Mouse (Mus musculus): ENCODE results near the gene 1700003E16Rik.

The 1700003E16Rik gene

GRCm38 (mm10) chr6:83159456-83159855 is 3.3 kb downstream of the 1700003E16Rik start:
- peak; percentile 81 for DNase-seq (ENCODE audit: low read depth)

GRCm38 (mm10) chr6:83161442-83161841 is 5.2 kb downstream of the 1700003E16Rik start:
- DNase-seq (ENCODE audit: low read depth) = peak; percentile 34

- DNase-seq (ENCODE audit: low read depth) = peak; percentile 38
Observed at GRCm38 (mm10) chr6:83161921-83162641, 5.9 kb downstream of the 1700003E16Rik start.

- DNase-seq (ENCODE audit: low read depth) = peak; percentile 81
Observed at GRCm38 (mm10) chr6:83162701-83163100, 6.5 kb downstream of the 1700003E16Rik start.

- DNase-seq (ENCODE audit: low read depth) = no peak
Observed at GRCm38 (mm10) chr6:83165026-83165606, 8.9 kb downstream of the 1700003E16Rik start.

DNA sequence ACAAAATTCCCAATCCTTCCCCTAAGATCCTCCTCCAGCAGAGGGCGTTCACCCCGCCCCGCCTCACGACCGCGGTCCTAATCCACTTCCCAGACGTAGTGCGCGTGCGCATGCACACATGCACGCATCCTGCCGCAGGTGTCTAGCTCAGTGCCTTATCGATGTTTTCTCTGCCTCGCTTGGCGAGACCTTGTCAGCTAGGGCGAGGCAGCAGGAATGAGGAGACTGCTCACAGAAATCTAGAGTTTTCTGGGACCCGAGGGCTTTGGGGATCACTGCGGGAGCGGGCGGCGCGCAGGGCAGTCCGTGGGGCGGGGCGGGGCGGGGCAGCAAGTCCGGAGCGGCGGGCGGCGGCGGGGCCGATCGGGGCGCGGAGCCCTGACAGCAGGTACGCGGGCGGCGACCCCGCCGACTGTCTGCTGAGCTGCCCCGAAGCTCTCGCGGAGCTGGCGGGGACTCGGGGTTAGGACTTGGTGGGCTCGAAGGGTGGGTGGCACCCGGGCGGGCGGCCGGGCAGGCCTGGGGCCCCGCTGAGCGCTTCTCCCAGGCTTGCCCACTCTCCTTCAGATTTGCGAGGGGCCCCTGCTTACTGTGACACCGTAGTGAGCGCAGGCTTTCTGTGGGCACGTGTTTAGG is 9.5 kb downstream of the 1700003E16Rik start, which contains the start of gene Dctn1:
Gene Dctn1 (plus strand): TSS at position 314 of the 636 bp plus-strand sequence.
- peak; percentile 98 for DNase-seq (ENCODE audit: low read depth)

DNA sequence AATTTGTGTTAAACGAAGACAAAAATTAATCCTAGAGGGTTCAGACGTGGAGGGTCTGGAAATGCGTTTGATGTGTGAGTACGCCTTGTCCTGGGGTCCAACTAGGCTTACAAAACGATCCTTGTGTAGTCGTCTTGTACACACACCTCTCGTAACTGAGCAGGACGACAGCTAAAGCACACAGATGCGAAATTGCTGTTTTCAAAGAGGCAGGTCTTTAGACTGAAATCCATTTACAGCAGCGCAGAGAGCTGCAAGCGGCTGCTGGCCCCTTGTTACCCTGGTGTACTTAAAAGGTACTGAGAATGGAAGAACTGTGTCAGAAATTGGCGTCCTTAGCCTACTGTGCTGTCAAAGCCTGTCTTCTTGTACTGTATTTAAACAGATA is 10.0 kb downstream of the 1700003E16Rik start:
- peak; percentile 70 for DNase-seq (ENCODE audit: low read depth)

DNA sequence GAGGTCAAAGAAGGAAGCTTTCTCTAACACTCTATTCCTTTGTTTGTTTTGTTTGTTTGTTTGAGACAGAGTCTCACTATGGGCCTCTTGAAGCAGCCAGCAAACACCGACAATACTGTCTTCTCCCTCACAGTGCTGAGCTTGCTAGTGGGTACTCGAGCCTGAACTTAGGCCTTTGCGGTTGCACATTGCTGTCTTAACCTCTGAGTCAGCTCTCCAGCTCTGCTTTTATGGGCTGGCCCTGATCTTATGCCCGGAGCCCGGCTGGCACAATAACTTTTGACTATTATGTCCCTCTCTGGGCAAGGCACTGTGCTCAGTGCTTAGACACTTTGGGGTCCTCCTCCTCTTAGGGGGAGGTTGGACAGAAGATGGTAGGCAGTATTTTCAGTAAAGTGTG is 13.7 kb downstream of the 1700003E16Rik start:
- DNase-seq (ENCODE audit: low read depth) = no peak

DNA sequence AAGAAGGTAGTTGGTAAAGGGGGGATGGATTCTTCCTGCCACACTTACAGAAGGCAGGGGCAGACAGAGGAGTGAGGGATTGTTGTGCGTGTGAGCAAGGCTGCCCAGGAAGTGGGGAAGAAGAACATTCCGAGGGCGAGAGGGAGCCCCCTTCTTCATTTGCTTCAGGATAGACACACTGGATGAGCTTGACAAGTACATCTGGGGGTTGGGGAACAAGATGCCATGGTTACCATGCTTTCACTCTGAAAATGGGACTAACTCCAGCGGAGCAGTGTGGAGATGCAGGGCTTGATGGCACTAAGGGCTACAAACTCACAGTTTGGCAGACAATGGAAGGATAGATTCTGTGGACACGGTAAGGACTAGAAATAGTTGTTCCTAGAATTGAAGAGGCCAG is 14.9 kb downstream of the 1700003E16Rik start:
- no peak for DNase-seq (ENCODE audit: low read depth)

- DNase-seq (ENCODE audit: low read depth) = no peak
Observed at GRCm38 (mm10) chr6:83172240-83172920, 16.2 kb downstream of the 1700003E16Rik start.

DNA sequence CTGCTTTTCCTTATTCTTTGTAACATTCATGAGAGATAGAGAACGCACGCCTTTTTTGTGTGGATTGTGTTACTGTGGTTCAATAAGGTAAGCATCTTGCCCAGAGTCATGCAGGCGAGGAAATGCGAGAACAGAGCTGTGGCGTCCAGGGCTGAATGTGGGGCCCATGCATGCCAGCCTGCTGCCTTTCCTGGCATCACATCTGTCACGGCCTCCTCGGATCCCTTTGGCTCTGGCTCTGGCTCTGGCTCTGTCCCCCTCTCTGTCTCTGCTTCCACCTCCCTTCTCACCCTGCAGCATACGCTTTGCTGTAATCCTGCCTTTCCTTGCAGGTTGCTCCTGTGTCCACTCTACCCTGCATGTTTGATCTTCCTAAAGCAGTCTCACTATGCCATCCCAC is 19.8 kb downstream of the 1700003E16Rik start:
- DNase-seq (ENCODE audit: low read depth) = no peak

DNA sequence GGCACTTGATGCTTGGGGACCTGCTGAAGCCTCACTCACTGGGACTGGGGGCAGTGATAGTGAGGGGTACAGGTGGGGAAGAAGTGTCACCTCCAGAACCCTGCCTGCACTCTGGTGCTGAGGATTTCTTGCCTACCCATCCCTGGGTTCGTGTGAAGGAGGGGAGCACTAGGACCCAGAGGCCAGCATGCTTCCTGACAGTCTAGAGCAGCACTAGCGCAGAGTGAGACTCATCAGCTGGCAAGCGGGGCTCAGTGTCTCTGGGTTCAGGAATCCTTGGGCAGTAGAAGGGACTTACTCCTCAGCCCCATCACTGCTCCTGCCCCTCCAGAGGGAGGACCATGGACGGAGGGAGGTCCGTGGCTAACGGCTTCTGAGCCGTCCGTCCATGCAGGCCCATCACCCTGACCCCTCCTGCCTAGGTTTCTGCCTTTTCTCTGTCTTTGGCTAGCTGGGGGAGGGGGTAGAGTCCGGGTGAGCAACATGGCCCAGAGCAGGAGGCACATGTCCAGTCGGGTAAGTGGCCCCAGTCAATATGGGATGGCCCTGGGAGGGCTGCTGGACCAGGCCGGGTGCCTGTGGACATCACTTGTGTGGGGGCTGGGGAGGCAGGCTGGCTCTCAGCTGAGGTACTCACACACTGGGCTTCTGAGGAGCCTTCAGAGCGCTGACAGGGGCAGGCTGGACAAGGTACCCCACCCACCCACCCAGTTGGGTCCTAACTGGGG is 23.4 kb downstream of the 1700003E16Rik start:
- no peak for DNase-seq (ENCODE audit: low read depth)

DNA sequence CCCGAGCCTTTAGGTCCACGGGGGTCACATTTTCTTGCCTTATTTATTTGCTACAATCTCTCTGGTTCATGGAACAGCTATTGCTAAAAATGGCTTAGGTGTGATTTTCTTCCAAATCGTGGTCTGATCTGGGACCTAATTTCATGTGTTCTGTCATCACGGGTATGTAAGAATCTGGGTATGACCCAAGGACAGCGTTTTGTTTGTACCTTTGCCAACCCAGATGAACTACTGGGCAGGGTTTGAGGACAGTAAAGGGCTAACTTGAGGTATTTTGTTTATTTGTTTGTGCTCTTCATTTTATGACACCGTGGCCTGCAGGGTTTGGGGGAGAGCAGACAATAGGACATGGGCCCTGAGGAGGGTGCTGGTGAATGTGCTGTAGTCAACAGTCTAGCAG is 24.4 kb downstream of the 1700003E16Rik start:
- DNase-seq (ENCODE audit: low read depth) = no peak

DNA sequence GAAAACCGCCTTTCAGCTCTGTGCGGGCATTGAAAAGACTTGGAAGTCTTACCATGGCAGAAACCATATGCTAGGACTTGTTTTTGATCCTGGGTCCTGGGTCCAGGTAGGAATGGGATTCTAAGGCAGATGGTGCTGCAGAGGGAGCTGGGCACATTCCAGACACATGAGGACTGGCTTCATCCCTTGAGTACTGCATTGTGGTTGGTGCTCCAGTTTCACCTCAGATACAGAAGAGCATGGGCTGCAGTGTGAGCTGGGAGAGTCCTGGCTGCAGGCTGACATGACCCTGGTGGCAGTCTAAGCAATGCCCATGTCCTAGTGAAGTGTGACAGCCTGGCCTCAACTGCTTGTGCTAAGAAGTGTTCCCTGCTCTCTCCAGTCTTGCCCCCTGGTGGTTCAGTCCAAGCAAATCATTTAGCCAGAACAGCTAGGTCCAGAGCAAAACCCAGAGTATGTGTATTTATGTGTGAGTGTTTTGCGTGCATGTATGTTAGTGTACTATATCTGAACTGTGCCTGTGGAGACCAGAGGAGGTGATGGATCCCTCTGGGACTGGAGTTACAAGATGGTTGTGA is 28.7 kb downstream of the 1700003E16Rik start:
- peak; percentile 24 for DNase-seq (ENCODE audit: low read depth)

- peak; percentile 58 for DNase-seq (ENCODE audit: low read depth)
Observed at GRCm38 (mm10) chr6:83185895-83186861, 30.0 kb downstream of the 1700003E16Rik start.

DNA sequence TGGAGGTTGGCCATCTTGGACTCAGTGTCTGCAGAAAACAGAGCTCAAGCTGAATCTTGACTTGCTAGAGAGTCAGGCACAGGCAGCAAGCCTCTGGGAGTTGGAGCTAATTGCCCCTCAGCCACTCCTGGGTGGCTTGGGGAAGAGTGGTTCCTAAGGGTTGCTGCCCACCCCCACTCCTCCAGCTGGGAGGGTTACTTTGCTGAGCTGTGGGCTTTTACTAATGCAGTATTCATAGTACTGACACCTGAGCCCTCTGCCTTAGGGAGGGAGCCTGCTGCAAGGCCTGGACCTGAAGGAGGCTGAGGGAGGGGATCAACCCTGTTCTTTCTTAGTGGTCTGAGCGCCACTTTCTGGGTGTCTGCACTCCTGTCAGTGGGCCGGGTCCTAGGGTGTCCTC is 30.7 kb downstream of the 1700003E16Rik start:
- no peak for DNase-seq (ENCODE audit: low read depth)

DNA sequence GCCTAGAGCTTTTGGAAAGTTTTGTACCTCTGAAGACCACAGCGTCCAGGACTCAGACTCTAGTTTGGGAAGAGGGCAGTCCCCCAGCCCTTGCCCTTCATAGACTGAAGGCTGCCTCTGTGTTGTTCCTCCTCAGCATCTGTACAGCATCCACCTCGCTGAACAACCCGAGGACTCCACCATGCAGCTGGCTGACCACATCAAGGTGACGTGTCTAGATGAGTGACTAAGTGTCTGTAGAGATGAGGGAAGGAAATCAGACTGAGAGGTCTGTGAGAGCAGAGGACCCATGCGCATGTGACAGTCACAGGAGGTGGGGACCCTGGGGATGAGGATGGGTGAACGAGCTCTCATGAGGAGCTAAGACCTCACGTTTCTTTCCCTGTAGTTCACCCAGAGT is 37.4 kb downstream of the 1700003E16Rik start:
- no peak for DNase-seq (ENCODE audit: low read depth)

- DNase-seq (ENCODE audit: low read depth) = no peak
Observed at GRCm38 (mm10) chr6:83197345-83198004, 41.3 kb downstream of the 1700003E16Rik start.

- no peak for DNase-seq (ENCODE audit: low read depth)
Observed at GRCm38 (mm10) chr6:83203320-83203719, 47.1 kb downstream of the 1700003E16Rik start.

- DNase-seq (ENCODE audit: low read depth) = no peak
Observed at GRCm38 (mm10) chr6:83205851-83206250, 49.6 kb downstream of the 1700003E16Rik start.

Measured in naive thymus-derived CD4-positive, alpha-beta T cell, adult 2 months (primary cell).